Mouse (Mus musculus) bone marrow macrophage, adult 2 months (primary cell): ENCODE data around the gene Mup9. TPM values are rescaled to one million over a fixed set of nuclear protein-coding genes. Genes with fewer than 3 reads are reported as not detected.
"Not testable (repeated sequence)": the region's sequence is repeated elsewhere in the genome, so short reads cannot be mapped to it uniquely, and the experiment has no call there.

ENCODE experiments used
- H3K27ac ChIP-seq: 2 replicates; pipeline ENCODE4 v1.5.1; 2012; ENCODE audit warnings: low read depth, low read length; ENCODE audit not compliant: insufficient read depth
- H3K4me1 ChIP-seq: 2 replicates; pipeline ENCODE4 v1.6.1; 2012; ENCODE audit warnings: low read length; ENCODE audit not compliant: control insufficient read depth, insufficient read depth
- H3K4me3 ChIP-seq: 2 replicates; pipeline ENCODE4 v1.5.1; 2012; ENCODE audit warnings: mild to moderate bottlenecking, low read length, moderate library complexity; ENCODE audit not compliant: insufficient read depth
- polyA plus RNA-seq: library from polyadenylated mRNA; stranded (reverse); fragments of >200 nt; gene quantifications from 2 replicates; pipeline ENCODE4 v1.2.4, GENCODE M21; 2012; ENCODE audit not compliant: missing spikeins, insufficient read depth, insufficient read length

The Mup9 gene
- not detected in 2 replicates for polyA plus RNA-seq

GRCm38 (mm10) chr4:60421852-60422251 is at the start of gene Mup9:
TSS of gene Mup9 (minus strand) at chr4:60421952.
- not testable (repeated sequence) for H3K4me3 ChIP-seq, H3K4me1 ChIP-seq, H3K27ac ChIP-seq

Other genes with a start within 250 kb of the Mup9 start
- gene Mup8, start 199.4 kb downstream of the Mup9 start, polyA plus RNA-seq: not detected in 2 replicates
- not detected in 2 replicates for gene Mup1, start 80.0 kb upstream of the Mup9 start, polyA plus RNA-seq
- not detected in 2 replicates for gene Mup10, start 160.2 kb upstream of the Mup9 start, polyA plus RNA-seq
- gene Mup11, start 240.5 kb upstream of the Mup9 start, polyA plus RNA-seq: not detected in 2 replicates